Mouse (Mus musculus): ENCODE measurements around the gene Ube2j1.

GRCm38 (mm10) chr4:33067331-33067730, 36.1 kb downstream of the Ube2j1 start:
- TF ChIP-seq CTCF (IDR thresholded peaks at IDR 0.05; ENCODE audit: low read depth) (no peak), EP300 (IDR thresholded peaks at IDR 0.05; ENCODE audit: low read depth) (no peak)
